Mouse (Mus musculus) olfactory bulb, adult 2 months (tissue): Measurements from ENCODE around the gene Abcb10. TPM values are rescaled to one million over a fixed set of nuclear protein-coding genes. Genes with fewer than 3 reads are reported as not detected.

ENCODE experiments used
- H3K27ac ChIP-seq: fragments of 200-500 bp; 2 replicates; pipeline ENCODE4 v1.5.1; 2012; ENCODE audit warnings: low read depth, low read length; ENCODE audit not compliant: insufficient read depth
- H3K4me1 ChIP-seq: fragments of 200-500 bp; 2 replicates; pipeline ENCODE4 v1.6.1; 2012; ENCODE audit warnings: low read length; ENCODE audit not compliant: control insufficient read depth, insufficient read depth
- H3K4me3 ChIP-seq: fragments of 200-500 bp; 2 replicates; pipeline ENCODE4 v1.5.1; 2012; ENCODE audit warnings: mild to moderate bottlenecking, low read depth, low read length, moderate library complexity; ENCODE audit not compliant: insufficient read depth
- CTCF ChIP-seq: fragments of 200-500 bp; IDR thresholded peaks from 2 replicates; pipeline ENCODE4 v1.5.1; 2012; ENCODE audit warnings: low read depth, mild to moderate bottlenecking, low read length, moderate library complexity; ENCODE audit not compliant: insufficient read depth
- POLR2A ChIP-seq: fragments of 200-500 bp; IDR thresholded peaks from 2 replicates; pipeline ENCODE4 v1.6.1; 2012; ENCODE audit warnings: mild to moderate bottlenecking, low read depth, low read length, moderate library complexity; ENCODE audit not compliant: insufficient read depth
- WGBS: fragments of 180-500 bp; shearing (Covaris S2); methylation state at CpG from one replicate; pipeline ENCODE4 v1.1.7; 2018; 5-methylcytosine and 5-hydroxymethylcytosine counted together
- polyA plus RNA-seq: library from polyadenylated mRNA; stranded (reverse); fragments of >200 nt; gene quantifications from 2 replicates; pipeline ENCODE4 v1.2.4, GENCODE M21; 2012; ENCODE audit warnings: low replicate concordance; ENCODE audit not compliant: missing spikeins, insufficient read depth, insufficient read length

The Abcb10 gene
- polyA plus RNA-seq, 1 experiment, result not detected

- WGBS, result 77% methylated on average over 7 of the region's 7 CpGs
- Histone ChIP-seq H3K4me3 (no peak overlapping the region), H3K27ac (no peak overlapping the region), H3K4me1 (0 out of 2 replicates have a peak, but pooled peaks cover 6% of the 10 kb centered on the region)
- TF ChIP-seq CTCF (no peak), POLR2A (no peak)
Observed at GRCm38 (mm10) chr8:123989128-123989527, 6.2 kb upstream of the Abcb10 start.

GRCm38 (mm10) chr8:123988605-123989038, 5.7 kb upstream of the Abcb10 start:
- Histone ChIP-seq H3K4me1 (0 out of 2 replicates have a peak, but pooled peaks cover 6% of the 10 kb centered on the region), H3K27ac (no peak overlapping the region), H3K4me3 (no peak overlapping the region)
- WGBS, result 64% methylated on average over 6 of the region's 6 CpGs
- TF ChIP-seq POLR2A (no peak), CTCF (no peak)

- under 1% methylated on average over 48 of the region's 48 CpGs for WGBS
- H3K27ac ChIP-seq, result no peak overlapping the region
- H3K4me3 ChIP-seq, result peak overlapping the region; percentile 74
- H3K4me1 ChIP-seq, result peaks cover 8% of the 10 kb centered on the region
- TF ChIP-seq CTCF (no peak), POLR2A (no peak)
Observed at GRCm38 (mm10) chr8:123982291-123982793, 580 bp downstream of the Abcb10 start.

- H3K4me1 ChIP-seq, result peaks cover 8% of the 10 kb centered on the region
- no peak overlapping the region for H3K27ac ChIP-seq
- H3K4me3 ChIP-seq, result no peak overlapping the region
- WGBS, result 26% methylated on average over 4 of the region's 4 CpGs
- TF ChIP-seq POLR2A (no peak), CTCF (no peak)
Observed at GRCm38 (mm10) chr8:123981674-123982073, 1.2 kb downstream of the Abcb10 start.

- no peak overlapping the region for H3K4me3 ChIP-seq
- no peak overlapping the region for H3K27ac ChIP-seq
- H3K4me1 ChIP-seq, result peaks cover 8% of the 10 kb centered on the region
- 79% methylated on average over 4 of the region's 4 CpGs for WGBS
- TF ChIP-seq CTCF (no peak), POLR2A (no peak)
Observed at GRCm38 (mm10) chr8:123980239-123980638, 2.7 kb downstream of the Abcb10 start.

GRCm38 (mm10) chr8:123978926-123979325, 4.0 kb downstream of the Abcb10 start:
- 91% methylated on average over 8 of the region's 8 CpGs for WGBS
- no peak for TF ChIP-seq POLR2A
- no peak for TF ChIP-seq CTCF

GRCm38 (mm10) chr8:123978166-123978838, 4.6 kb downstream of the Abcb10 start:
- Histone ChIP-seq H3K27ac (no peak overlapping the region), H3K4me1 (peaks cover 8% of the 10 kb centered on the region), H3K4me3 (no peak overlapping the region)
- TF ChIP-seq CTCF (no peak), POLR2A (no peak)
- WGBS, result 79% methylated on average over 14 of the region's 14 CpGs

More at GRCm38 (mm10) chr8:123978926-123979325, 4.0 kb downstream of the Abcb10 start:
- Histone ChIP-seq H3K4me3 (no peak overlapping the region), H3K4me1 (peaks cover 8% of the 10 kb centered on the region), H3K27ac (no peak overlapping the region)

GRCm38 (mm10) chr8:123977499-123977898, 5.4 kb downstream of the Abcb10 start:
- peaks cover 8% of the 10 kb centered on the region for H3K4me1 ChIP-seq
- no peak overlapping the region for H3K27ac ChIP-seq
- H3K4me3 ChIP-seq, result no peak overlapping the region
- 81% methylated on average over 4 of the region's 4 CpGs for whole genome bisulfite sequencing
- TF ChIP-seq CTCF (no peak), POLR2A (no peak)

- WGBS, result 80% methylated on average over 1 of the region's 1 CpGs
- H3K4me1 ChIP-seq, result no peaks in the 10 kb centered on the region
- H3K27ac ChIP-seq, result no peak overlapping the region
- no peak overlapping the region for H3K4me3 ChIP-seq
- TF ChIP-seq CTCF, result no peak
- TF ChIP-seq POLR2A, result no peak
Observed at GRCm38 (mm10) chr8:123973495-123973894, 9.4 kb downstream of the Abcb10 start.
